Mouse (Mus musculus): ENCODE data around the gene Gga1.

Gene Gga1

DNA sequence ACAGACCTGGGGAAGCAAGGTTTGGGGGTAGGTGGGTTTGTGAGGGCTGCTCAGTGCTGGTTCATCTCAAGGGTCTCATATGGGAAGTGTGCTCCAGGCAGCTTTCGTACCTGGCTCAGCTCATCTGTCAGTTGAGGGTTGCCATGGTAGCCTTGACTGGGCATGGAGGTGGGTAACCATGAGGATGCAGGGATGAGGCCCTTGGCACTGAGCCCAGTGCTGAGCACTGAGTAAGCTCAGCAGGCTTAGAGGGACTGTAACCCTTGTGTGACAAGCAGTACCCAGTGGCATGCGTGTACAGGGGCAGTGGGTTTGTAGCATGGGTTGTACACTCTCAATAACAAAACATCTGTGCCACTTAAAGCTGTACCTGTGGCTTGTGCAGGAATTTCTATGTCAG is 61.0 kb downstream of the Gga1 start:
- no peak for DNase-seq (ENCODE audit: low spot score)

DNA sequence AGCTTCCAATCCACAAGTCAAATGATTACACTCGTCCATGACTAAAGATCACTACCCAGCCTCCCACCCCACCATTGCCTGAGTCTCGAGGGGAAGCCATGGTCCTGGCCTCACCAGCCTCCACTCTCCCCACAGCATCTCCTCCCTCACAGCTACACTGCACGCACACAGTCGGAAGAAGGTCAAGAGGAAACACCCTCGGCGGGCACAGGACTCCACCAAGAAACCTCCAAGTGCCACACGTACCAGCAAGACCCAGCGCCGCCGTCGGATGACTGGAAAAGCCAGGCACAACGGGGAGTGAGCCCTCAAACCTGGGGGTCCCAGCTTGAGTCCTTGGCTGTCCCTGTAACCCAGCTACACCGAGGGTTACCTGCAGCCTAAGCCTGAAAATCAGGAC is 63.3 kb downstream of the Gga1 start:
- no peak for DNase-seq (ENCODE audit: low spot score)

DNA sequence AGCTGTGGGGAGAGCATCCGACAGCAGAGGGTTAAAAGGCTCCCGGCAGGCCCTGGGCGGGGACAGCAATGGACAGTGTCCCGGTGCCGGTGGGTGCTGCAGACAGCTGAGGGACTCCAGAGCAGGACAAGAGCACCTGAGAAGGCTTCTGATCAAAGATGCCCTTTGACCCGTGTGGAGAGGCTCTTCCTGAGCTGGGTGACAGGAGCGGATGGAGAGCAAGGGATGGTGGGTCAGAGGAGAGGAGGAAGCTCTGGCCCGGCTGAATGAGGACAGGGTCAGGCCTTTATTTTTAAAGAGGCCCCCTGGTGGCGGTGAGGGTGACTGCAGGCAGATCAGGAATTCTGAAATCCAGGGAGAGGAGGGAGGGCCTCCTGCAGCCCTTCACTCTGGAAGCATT is 65.7 kb downstream of the Gga1 start:
- DNase-seq (ENCODE audit: low spot score) = peak; percentile 94

All from embryo, embryonic 10.5 days (tissue).